Mouse (Mus musculus): Measurements from ENCODE around the gene Txndc11. TPM values are rescaled to one million over a fixed set of nuclear protein-coding genes. Genes with fewer than 3 reads are reported as not detected.
A peak's percentile ranks its signal among the peaks of the same experiment; 100 is the strongest.

The Txndc11 gene
- polyA plus RNA-seq, 1 experiment from 2014 or later: 37.3 TPM

DNA sequence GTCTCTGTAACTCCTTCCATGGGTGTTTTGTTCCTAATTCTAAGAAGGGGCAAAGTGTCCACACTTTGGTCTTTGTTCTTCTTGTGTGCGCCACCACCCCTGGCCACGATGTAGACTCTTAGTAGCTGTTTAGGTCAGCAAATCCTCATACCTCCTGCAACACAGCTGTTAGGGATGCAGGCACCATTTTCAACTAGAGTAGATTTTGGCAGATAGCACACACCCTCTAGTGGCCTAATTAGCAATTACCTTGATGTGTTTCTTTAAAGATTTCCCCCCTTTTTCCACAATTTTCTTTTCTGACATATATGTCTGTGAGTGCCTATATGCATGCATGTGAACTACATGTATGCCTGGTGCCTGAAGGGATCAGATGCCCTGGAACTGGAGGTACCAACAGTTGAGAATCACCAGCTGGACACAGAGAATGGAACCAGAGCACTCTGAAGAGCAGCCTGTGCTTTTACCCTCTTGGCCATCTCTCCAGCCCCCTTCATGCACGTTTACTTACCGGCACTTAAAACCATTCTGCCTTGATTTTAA is 25.2 kb downstream of the Txndc11 start:
- ChIA-PET POLR2A (no interaction called here), CTCF (interaction anchor here (0.8 to 5.4 kb wide), 10 partner anchors 11 to 235 kb away, joined by 3 to 39 read pairs (median 3); no protein-coding TSS in a partner anchor)
- no peaks in the 10 kb centered on the region for H3K27me3 ChIP-seq
- TF ChIP-seq CTCF (IDR thresholded peaks at IDR 0.05): peak; percentile 65
- DNase-seq (ENCODE audit: low read depth, low spot score) (no peak), ATAC-seq (no peak)
- in situ Hi-C loops (cut with MboI; ENCODE audit: low pct_unique_long_range_greater_than_20kb): no loop called here

DNA sequence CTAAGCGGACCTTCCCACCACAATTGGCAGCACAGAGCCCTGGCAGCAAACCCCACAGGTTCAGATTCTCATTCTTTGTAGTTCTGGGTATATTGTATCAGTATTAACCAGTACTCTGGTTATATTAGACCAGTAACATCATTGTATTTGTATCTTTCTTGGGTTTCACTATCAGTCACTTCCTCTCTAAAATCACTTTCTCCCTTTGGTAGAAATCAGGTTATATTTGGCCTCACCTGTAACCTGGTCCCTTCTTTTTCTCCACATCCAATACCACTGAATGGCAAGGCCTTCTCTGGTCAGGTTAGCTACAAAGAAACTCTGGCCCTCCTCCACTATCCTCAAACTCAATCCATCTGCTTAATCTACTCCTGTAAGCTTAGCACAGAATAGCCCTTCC is 29.5 kb downstream of the Txndc11 start:
- no peak for ATAC-seq
- DNase-seq (ENCODE audit: low read depth, low spot score): no peak
- ChIA-PET POLR2A (no interaction called here), CTCF (interaction anchor here (1.5 kb wide), 1 partner anchor 16 kb away, joined by 3 read pairs; no protein-coding TSS in a partner anchor)
- TF ChIP-seq CTCF (IDR thresholded peaks at IDR 0.05): no peak
- in situ Hi-C loops (cut with MboI; ENCODE audit: low pct_unique_long_range_greater_than_20kb): no loop called here
- H3K27me3 ChIP-seq: no peaks in the 10 kb centered on the region

DNA sequence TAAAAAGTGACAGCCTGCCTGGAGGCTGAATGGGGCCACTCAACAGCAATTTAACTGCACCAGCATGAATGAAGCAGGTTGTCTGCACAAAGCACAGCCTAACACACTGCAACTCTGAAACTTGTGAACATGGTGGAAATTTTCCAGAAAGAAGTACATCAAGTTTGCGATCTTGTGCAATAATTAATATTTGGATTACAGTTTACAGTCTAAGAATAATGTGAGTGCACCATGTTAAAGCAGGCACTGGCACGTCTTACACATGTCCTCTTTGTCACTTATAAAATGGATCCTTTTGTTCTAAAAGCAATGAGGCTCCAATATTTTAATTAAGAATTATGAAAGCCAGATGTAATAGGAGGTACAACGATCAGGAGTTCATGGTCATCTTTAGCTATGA is 37.1 kb downstream of the Txndc11 start:
- ChIA-PET POLR2A (interaction anchor here (0.7 kb wide), 1 partner anchor 24 kb away, joined by 3 read pairs; no protein-coding TSS in a partner anchor), CTCF (interaction anchor here (2.5 kb wide), 1 partner anchor 10 kb away, joined by 12 read pairs; no protein-coding TSS in a partner anchor)
- DNase-seq (ENCODE audit: low read depth, low spot score) (no peak), ATAC-seq (no peak)
- in situ Hi-C loops (cut with MboI; ENCODE audit: low pct_unique_long_range_greater_than_20kb): loop anchor here (10.0 kb wide), 1 partner anchor 222 kb away; no protein-coding TSS in a partner anchor
- no peaks in the 10 kb centered on the region for H3K27me3 ChIP-seq
- TF ChIP-seq CTCF (IDR thresholded peaks at IDR 0.05): no peak

DNA sequence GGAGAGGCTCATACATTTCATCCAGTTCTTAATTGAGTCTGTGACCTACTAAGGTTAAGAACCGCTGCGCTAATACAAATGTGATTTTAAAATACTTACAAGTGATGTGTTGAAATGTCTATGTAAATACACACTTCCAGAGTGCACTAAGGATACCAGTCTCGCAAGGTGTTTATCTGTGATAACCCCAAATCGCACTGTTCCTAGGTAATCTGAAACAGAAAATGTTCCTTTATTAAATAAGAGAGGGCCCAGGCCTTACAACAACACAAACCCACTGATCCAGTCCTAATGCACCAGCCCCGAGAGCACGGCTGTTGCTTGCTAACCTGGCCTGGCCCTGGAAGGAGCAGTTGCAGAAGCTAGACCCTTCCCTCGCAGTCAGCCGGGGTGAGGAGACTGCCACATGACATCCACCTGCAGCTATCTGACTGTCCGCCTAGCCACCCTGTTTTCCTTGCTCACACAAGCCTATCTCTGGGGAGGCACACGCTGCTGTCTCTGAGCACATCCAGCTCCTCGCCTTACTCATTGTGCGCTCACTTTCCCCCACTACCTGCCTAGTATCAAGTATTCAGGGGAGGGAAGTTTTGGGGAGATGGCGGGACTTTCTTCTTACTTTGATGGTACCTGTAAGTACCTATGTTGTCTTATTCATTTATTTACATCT is 40.6 kb downstream of the Txndc11 start:
- no peak for TF ChIP-seq CTCF (IDR thresholded peaks at IDR 0.05)
- POLR2A ChIA-PET: no interaction called here
- in situ Hi-C loops (cut with MboI; ENCODE audit: low pct_unique_long_range_greater_than_20kb): loop anchor here (10.0 kb wide), 1 partner anchor 219 kb away; no protein-coding TSS in a partner anchor
- no peak for ATAC-seq
- no peaks in the 10 kb centered on the region for H3K27me3 ChIP-seq
- DNase-seq (ENCODE audit: low read depth, low spot score): no peak
- CTCF ChIA-PET: interaction anchor here (1.0 to 1.9 kb wide), 3 partner anchors 9 to 59 kb away, joined by 3 to 7 read pairs (median 3); no protein-coding TSS in a partner anchor

DNA sequence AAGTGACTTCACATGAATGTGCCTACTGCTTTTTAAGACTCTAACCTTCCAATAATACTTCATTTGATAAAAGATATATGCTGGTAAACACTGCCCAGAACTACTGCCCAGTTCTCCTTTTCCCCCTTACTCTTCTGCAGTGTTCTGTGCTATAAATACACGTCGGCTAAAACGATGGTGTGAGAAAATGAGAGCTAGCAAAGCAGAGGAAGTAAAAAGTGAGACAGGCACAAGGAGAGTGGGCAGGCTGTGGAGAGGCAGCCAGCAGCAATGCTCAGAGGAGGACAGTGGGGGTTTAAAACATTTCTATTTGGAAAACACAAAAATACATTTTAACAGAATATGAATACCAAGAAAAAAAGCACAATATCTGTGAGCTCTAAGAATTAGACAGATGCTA is 41.9 kb downstream of the Txndc11 start:
- ATAC-seq: no peak
- in situ Hi-C loops (cut with MboI; ENCODE audit: low pct_unique_long_range_greater_than_20kb): loop anchor here (10.0 kb wide), 1 partner anchor 218 kb away; no protein-coding TSS in a partner anchor
- H3K27me3 ChIP-seq: no peaks in the 10 kb centered on the region
- ChIA-PET POLR2A (no interaction called here), CTCF (interaction anchor here (1.3 to 1.9 kb wide), 3 partner anchors 10 to 57 kb away, joined by 3 to 7 read pairs (median 6); no protein-coding TSS in a partner anchor)
- no peak for DNase-seq (ENCODE audit: low read depth, low spot score)
- no peak for TF ChIP-seq CTCF (IDR thresholded peaks at IDR 0.05)

DNA sequence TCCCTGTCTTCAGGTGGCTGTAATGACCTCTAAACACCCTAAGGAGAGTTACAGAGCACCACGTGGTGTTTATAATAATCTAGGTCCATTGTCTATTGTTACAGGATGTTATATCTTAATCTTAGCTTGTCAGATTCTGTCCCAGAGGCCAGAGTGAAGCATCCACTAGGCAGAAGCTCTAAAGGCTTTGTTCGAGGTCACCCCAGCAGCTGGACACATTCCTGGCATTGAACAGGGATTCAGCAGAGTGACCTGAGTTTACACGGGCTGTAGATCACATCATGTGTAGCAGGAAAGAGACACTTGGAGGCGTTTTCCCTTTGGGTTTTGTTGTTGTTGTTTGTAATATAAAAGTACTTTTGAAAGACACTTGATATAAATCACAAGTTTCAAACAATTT is 42.4 kb downstream of the Txndc11 start:
- TF ChIP-seq CTCF (IDR thresholded peaks at IDR 0.05): no peak
- ATAC-seq (no peak), DNase-seq (ENCODE audit: low read depth, low spot score) (no peak)
- H3K27me3 ChIP-seq: no peaks in the 10 kb centered on the region
- in situ Hi-C loops (cut with MboI; ENCODE audit: low pct_unique_long_range_greater_than_20kb): loop anchor here (10.0 kb wide), 1 partner anchor 217 kb away; no protein-coding TSS in a partner anchor
- CTCF ChIA-PET: interaction anchor here (1.3 to 1.7 kb wide), 2 partner anchors 10 to 18 kb away, joined by 3 to 6 read pairs; no protein-coding TSS in a partner anchor
- POLR2A ChIA-PET: no interaction called here

DNA sequence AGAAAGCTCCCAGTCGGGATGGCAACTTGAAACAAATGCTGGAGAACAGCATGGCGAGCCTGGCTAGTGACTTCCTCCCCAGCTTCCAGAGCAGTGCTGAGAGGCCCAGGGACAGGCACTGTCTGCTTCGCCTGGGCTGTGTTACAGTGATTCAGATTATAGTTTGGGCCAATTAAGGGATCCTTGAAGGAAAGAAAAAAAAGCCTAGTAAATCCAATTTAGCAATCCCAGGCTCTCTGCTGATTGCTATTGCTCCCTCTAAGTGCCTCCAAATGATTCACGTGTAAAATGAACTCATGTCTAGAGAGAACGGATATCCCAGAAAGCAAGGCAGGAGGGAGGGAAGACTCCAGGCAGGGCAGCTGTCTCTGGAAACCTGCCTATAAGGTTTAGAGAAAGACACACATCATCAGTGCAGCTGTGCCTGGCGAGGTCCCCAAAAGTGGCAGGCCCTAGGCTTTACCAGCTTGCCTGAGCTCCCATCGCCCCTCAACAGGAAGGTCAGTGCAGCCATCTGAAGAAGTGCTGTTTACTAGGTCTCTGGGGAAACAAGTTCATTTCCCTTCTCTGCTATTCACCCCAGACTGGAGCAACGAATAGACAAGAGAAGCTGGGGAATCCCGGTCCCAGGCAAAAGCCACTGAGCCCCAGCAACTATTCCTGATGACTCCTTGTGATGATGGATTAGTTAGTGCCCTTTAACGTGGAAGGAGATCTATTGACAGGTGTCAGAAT is 43.4 kb downstream of the Txndc11 start:
- ChIA-PET CTCF (interaction anchor here (1.3 to 1.6 kb wide), 2 partner anchors 19 to 56 kb away, joined by 3 read pairs; no protein-coding TSS in a partner anchor), POLR2A (interaction anchor here (0.7 to 0.8 kb wide), 2 partner anchors 24 to 300 kb away, joined by 3 read pairs; partner anchors contain the start of gene Prm3)
- DNase-seq (ENCODE audit: low read depth, low spot score) (no peak), ATAC-seq (no peak)
- in situ Hi-C loops (cut with MboI; ENCODE audit: low pct_unique_long_range_greater_than_20kb): loop anchor here (10.0 kb wide), 1 partner anchor 216 kb away; no protein-coding TSS in a partner anchor
- no peaks in the 10 kb centered on the region for H3K27me3 ChIP-seq
- TF ChIP-seq CTCF (IDR thresholded peaks at IDR 0.05): no peak

DNA sequence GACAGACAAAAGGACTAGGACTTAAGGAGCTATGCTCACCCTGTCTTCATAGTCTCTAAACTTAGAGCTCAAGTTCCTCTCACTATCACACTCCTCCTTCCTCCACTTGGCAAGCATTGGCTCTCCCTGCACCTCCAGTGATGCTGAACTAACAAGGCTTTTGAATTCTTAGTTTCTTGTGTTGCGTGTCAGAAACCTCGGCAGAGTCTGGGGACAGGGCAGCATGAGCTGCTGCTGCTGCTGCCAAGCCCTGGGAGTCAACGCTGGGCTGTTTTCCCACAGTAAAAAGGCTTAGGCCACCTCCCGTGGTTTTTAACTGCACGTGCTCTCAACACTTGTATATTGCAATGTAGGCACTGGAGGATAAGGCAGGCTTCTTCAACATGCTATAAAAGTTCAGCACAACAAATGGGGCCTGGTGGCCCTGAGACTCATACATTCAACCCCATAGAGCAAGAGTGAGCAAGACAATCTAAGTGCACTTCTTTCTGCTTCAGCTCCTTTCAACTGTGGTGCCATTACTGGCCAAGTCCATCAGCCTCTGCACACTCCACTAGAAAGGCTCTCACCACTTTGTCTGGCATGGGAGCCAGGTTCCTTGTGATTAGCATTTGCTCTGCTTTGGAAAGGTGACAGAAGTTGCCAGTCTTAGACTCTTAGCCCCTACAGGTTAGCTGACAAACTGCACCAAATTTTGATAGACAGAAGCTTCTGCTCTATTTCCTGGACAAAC is 47.4 kb downstream of the Txndc11 start:
- H3K27me3 ChIP-seq: no peaks in the 10 kb centered on the region
- ChIA-PET CTCF (interaction anchor here (0.9 to 3.4 kb wide), 14 partner anchors 10 to 87 kb away, joined by 3 to 14 read pairs (median 6); no protein-coding TSS in a partner anchor), POLR2A (interaction anchor here (1.5 to 1.9 kb wide), 3 partner anchors 13 to 20 kb away, joined by 4 to 6 read pairs (median 5); no protein-coding TSS in a partner anchor)
- in situ Hi-C loops (cut with MboI; ENCODE audit: low pct_unique_long_range_greater_than_20kb): no loop called here
- TF ChIP-seq CTCF (IDR thresholded peaks at IDR 0.05): peak; percentile 52
- DNase-seq (ENCODE audit: low read depth, low spot score) (peak; percentile 93), ATAC-seq (peak; percentile 88)

DNA sequence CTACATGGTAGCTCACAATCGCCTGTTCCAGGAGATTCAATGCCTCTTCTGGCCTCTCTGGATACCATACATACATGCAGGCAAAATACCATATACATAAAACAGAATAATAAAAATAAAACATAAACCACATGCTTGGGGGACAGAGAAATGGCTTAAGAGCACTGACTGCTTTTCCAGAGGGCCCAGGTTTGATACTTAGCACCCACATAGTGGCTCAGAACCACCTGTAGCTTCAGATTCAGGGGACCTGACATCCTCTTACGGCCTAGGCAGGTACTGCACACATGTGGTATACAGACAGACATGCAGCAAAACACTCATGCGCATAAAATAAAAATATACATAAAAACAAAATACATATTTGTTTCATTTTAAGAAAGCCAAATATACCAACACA is 48.2 kb downstream of the Txndc11 start:
- ATAC-seq: no peak
- ChIA-PET POLR2A (interaction anchor here (1.5 kb wide), 1 partner anchor 12 kb away, joined by 5 read pairs; no protein-coding TSS in a partner anchor), CTCF (interaction anchor here (0.8 to 3.4 kb wide), 10 partner anchors 9 to 88 kb away, joined by 3 to 14 read pairs (median 7); no protein-coding TSS in a partner anchor)
- H3K27me3 ChIP-seq: no peaks in the 10 kb centered on the region
- TF ChIP-seq CTCF (IDR thresholded peaks at IDR 0.05): no peak
- in situ Hi-C loops (cut with MboI; ENCODE audit: low pct_unique_long_range_greater_than_20kb): no loop called here
- DNase-seq (ENCODE audit: low read depth, low spot score): no peak

All from Patski (cell line).